Mouse (Mus musculus) stomach, embryonic 14.5 days (tissue): ENCODE data around the gene Hdac5. TPM values are rescaled to one million over a fixed set of nuclear protein-coding genes. Genes with fewer than 3 reads are reported as not detected.
A peak's percentile ranks its signal among the peaks of the same experiment; 100 is the strongest.

Experiments used
- ATAC-seq: fragments of 200-750 bp; cut with Nextera tagmentation; 2 replicates; pipeline ENCODE4 v1.8.0; 2017; ENCODE audit warnings: low read depth, moderate TSS enrichment; ENCODE audit not compliant: insufficient number of reproducible peaks, insufficient read depth, low FRiP score
- H3K27ac ChIP-seq: fragments of 300-500 bp; sonication (generic); 2 replicates; pipeline ENCODE4 v1.5.1; 2014; ENCODE audit warnings: mild to moderate bottlenecking, low read length, moderate library complexity, mixed read lengths
- H3K27me3 ChIP-seq: fragments of 300-500 bp; sonication (generic); 2 replicates; pipeline ENCODE4 v1.6.1; 2014; ENCODE audit warnings: low read length, control low read depth, mixed read lengths; ENCODE audit not compliant: control insufficient read depth, insufficient read depth
- H3K36me3 ChIP-seq: fragments of 300-500 bp; sonication (generic); 2 replicates; pipeline ENCODE4 v1.6.1; 2014; ENCODE audit warnings: mild to moderate bottlenecking, control low read depth, low read length, moderate library complexity, mixed read lengths; ENCODE audit not compliant: control insufficient read depth, insufficient read depth
- H3K4me1 ChIP-seq: fragments of 300-500 bp; sonication (generic); 2 replicates; pipeline ENCODE4 v1.6.1; 2014; ENCODE audit warnings: low read length, control low read depth, mixed read lengths; ENCODE audit not compliant: control insufficient read depth, insufficient read depth
- H3K4me2 ChIP-seq: fragments of 300-500 bp; sonication (generic); replicated peaks from 2 replicates; pipeline ENCODE4 v1.6.1; 2014; ENCODE audit warnings: low read depth, low read length, control low read depth
- H3K4me3 ChIP-seq: fragments of 300-500 bp; sonication (generic); 2 replicates; pipeline ENCODE4 v1.5.1; 2014; ENCODE audit warnings: low read depth, low read length, control low read depth
- H3K9ac ChIP-seq: fragments of 300-500 bp; sonication (generic); replicated peaks from 2 replicates; pipeline ENCODE4 v1.6.1; 2014; ENCODE audit warnings: low read depth, mild to moderate bottlenecking, control low read depth, low read length, moderate library complexity, mixed read lengths
- H3K9me3 ChIP-seq: fragments of 300-500 bp; sonication (generic); 2 replicates; pipeline ENCODE4 v1.6.1; 2016; ENCODE audit warnings: low read depth, low read length, control low read depth; ENCODE audit not compliant: control insufficient read depth
- WGBS: fragments of 180-500 bp; shearing (Covaris S2); extraction: QIAGEN DNeasy Blood & Tissue Kit; methylation state at CpG from one replicate; pipeline ENCODE4 v1.1.7; 2014; 5-methylcytosine and 5-hydroxymethylcytosine counted together
- polyA plus RNA-seq: library from polyadenylated mRNA; unstranded; fragments of >200 nt; fragmentation: Nextera tagmentation; extraction: Ambion mirVana; gene quantifications from 2 replicates; pipeline ENCODE4 v1.2.1, GENCODE M21; 2014

The Hdac5 gene
- polyA plus RNA-seq, 1 experiment from 2014 or later: 46.4 TPM

DNA sequence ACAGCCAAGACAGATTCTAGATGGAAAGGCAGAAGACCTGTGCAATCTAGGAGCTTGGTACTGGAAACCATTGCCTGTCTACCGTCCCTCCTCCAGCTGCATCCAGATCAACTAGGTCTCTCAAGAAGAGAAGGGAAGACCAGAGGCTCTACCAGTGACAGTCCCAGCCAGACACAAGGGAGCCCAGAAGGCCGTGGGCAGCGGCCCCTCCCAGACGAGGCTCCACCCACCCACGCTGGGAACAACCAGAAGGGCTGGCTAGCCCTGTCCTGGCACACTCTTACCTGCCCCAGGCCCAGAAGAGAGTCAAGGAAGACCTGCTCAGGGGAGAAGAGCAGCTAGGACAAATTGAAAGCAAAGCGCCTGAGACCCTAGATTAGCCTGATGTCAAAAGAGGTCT lies 9.5 kb downstream of the Hdac5 start:
- Histone ChIP-seq H3K36me3 (no peaks in the 10 kb centered on the region), H3K27ac (peak overlapping the region; percentile 48; the same call in 1 of the 2 replicates), H3K4me3 (no peak overlapping the region), H3K9ac (no peak overlapping the region), H3K4me2 (no peak overlapping the region), H3K9me3 (no peaks in the 10 kb centered on the region), H3K4me1 (peaks cover 70% of the 10 kb centered on the region), H3K27me3 (no peaks in the 10 kb centered on the region)
- 67% methylated on average over 6 of the region's 6 CpGs for WGBS
- no peak for ATAC-seq

DNA sequence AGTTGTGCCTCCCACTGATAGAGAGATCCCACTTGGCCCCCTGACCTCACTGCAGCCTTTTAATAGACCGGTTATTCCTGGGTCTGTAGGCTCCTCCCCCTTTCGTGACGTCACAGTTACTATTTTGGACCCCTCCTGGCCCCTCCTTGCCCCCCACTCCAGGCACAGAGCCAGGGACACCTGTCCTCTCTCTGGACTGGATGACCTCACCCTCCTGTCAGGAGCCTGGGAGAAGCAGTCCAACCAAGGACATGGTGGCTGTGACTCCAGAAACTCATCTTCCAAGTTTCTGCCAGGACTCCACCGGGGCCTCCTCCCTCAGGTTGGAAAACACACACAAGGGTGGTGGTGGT lies 10.0 kb downstream of the Hdac5 start:
- Histone ChIP-seq H3K36me3 (no peaks in the 10 kb centered on the region), H3K4me2 (no peak overlapping the region), H3K9ac (no peak overlapping the region), H3K9me3 (no peaks in the 10 kb centered on the region), H3K4me1 (peaks cover 70% of the 10 kb centered on the region), H3K27me3 (no peaks in the 10 kb centered on the region), H3K27ac (peak overlapping the region; percentile 48; the same call in 1 of the 2 replicates), H3K4me3 (no peak overlapping the region)
- ATAC-seq: no peak
- 56% methylated on average over 4 of the region's 4 CpGs for WGBS

GRCm38 (mm10) chr11:102219247-102219993 lies 10.5 kb downstream of the Hdac5 start:
- Histone ChIP-seq H3K4me1 (peaks cover 70% of the 10 kb centered on the region), H3K9ac (0 out of 2 replicates have a peak overlapping the region, but pooled peaks have one; percentile 61), H3K4me3 (peak overlapping the region; percentile 47; the same call in 1 of the 2 replicates), H3K27ac (peak overlapping the region; percentile 94), H3K9me3 (no peaks in the 10 kb centered on the region), H3K27me3 (no peaks in the 10 kb centered on the region), H3K4me2 (peak overlapping the region; percentile 97), H3K36me3 (no peaks in the 10 kb centered on the region)
- WGBS: 54% methylated on average over 14 of the region's 14 CpGs
- ATAC-seq: no peak

- ATAC-seq: peak; percentile 81
- H3K36me3 ChIP-seq: no peaks in the 10 kb centered on the region
- peak overlapping the region; percentile 94 for H3K27ac ChIP-seq
- 0% methylated on average over 10 of the region's 10 CpGs for WGBS
- H3K4me3 ChIP-seq: peak overlapping the region; percentile 47
- no peaks in the 10 kb centered on the region for H3K27me3 ChIP-seq
- peaks cover 70% of the 10 kb centered on the region for H3K4me1 ChIP-seq
- no peaks in the 10 kb centered on the region for H3K9me3 ChIP-seq
- peak overlapping the region; percentile 61 for H3K9ac ChIP-seq
- peak overlapping the region; percentile 97 for H3K4me2 ChIP-seq
Observed at GRCm38 (mm10) chr11:102218783-102219182, 11.2 kb downstream of the Hdac5 start.

GRCm38 (mm10) chr11:102217876-102218430 lies 12.0 kb downstream of the Hdac5 start:
- H3K9ac ChIP-seq: peak overlapping the region; percentile 61; the same call in 1 of the 2 replicates
- peaks cover 72% of the 10 kb centered on the region for H3K4me1 ChIP-seq
- H3K9me3 ChIP-seq: no peaks in the 10 kb centered on the region
- ATAC-seq: no peak
- no peaks in the 10 kb centered on the region for H3K27me3 ChIP-seq
- H3K27ac ChIP-seq: peak overlapping the region; percentile 94
- 48% methylated on average over 7 of the region's 7 CpGs for WGBS
- H3K4me2 ChIP-seq: peak overlapping the region; percentile 97
- peak overlapping the region; percentile 47 for H3K4me3 ChIP-seq
- no peaks in the 10 kb centered on the region for H3K36me3 ChIP-seq

DNA sequence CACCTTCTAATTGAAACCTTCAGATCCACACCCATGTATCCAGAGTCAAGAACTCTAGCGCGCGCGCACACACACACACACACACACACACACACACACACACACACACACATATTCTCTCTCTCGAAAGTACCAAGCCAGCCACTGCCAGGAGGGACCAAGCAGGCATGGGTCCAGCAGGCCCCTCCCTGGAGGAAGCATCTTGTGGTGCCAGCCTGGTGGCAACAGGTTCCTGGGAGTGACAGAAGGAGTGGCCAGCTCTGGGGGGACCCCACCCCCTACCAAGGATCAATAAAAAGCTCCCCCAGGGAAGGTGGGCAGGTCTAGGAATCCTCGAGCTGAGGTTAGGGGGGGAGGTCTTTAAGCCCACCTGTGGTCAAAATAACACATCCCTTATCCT lies 12.6 kb downstream of the Hdac5 start:
- peak overlapping the region; percentile 94 for H3K27ac ChIP-seq
- no peaks in the 10 kb centered on the region for H3K9me3 ChIP-seq
- H3K4me2 ChIP-seq: peak overlapping the region; percentile 97
- H3K9ac ChIP-seq: peak overlapping the region; percentile 61; the same call in 1 of the 2 replicates
- H3K27me3 ChIP-seq: no peaks in the 10 kb centered on the region
- H3K4me3 ChIP-seq: peak overlapping the region; percentile 47
- peaks cover 73% of the 10 kb centered on the region for H3K4me1 ChIP-seq
- 56% methylated on average over 6 of the region's 6 CpGs for WGBS
- ATAC-seq: no peak
- H3K36me3 ChIP-seq: no peaks in the 10 kb centered on the region

DNA sequence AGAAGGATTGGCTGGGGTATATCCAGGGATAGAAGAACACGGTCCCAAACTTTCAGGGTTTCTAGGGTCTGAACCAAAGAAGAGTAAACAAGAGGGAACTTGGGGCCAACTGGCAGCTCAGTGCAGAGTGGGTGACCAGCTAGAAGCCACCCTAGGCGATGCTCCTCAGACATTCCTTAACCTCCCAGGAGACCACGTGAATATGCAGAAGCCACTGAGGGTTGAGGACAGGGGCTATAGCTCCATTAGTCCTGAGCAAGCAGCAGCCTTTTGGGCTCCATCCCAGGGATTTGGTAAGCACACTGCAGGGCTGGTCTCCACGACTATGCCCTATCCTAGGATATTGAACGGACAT lies 13.1 kb downstream of the Hdac5 start:
- Histone ChIP-seq H3K4me1 (peaks cover 76% of the 10 kb centered on the region), H3K27ac (peak overlapping the region; percentile 94), H3K36me3 (no peaks in the 10 kb centered on the region), H3K4me2 (peak overlapping the region; percentile 97), H3K9me3 (no peaks in the 10 kb centered on the region), H3K4me3 (peak overlapping the region; percentile 47), H3K9ac (no peak overlapping the region), H3K27me3 (no peaks in the 10 kb centered on the region)
- WGBS: 17% methylated on average over 5 of the region's 5 CpGs
- ATAC-seq: peak; percentile 4; the same call in 1 of the 2 replicates

- H3K9me3 ChIP-seq: no peaks in the 10 kb centered on the region
- H3K4me2 ChIP-seq: peak overlapping the region; percentile 97
- H3K27me3 ChIP-seq: no peaks in the 10 kb centered on the region
- H3K9ac ChIP-seq: no peak overlapping the region; the same call in 1 of the 2 replicates
- 14% methylated on average over 12 of the region's 12 CpGs for WGBS
- H3K4me1 ChIP-seq: peaks cover 82% of the 10 kb centered on the region
- no peaks in the 10 kb centered on the region for H3K36me3 ChIP-seq
- peak overlapping the region; percentile 47; the same call in 1 of the 2 replicates for H3K4me3 ChIP-seq
- peak overlapping the region; percentile 94 for H3K27ac ChIP-seq
- peak; percentile 75 for ATAC-seq
Observed at GRCm38 (mm10) chr11:102216056-102216885, 13.7 kb downstream of the Hdac5 start.
